16 mouse cellular contexts compared by ENCODE assay signal in the genomic region with DNA sequence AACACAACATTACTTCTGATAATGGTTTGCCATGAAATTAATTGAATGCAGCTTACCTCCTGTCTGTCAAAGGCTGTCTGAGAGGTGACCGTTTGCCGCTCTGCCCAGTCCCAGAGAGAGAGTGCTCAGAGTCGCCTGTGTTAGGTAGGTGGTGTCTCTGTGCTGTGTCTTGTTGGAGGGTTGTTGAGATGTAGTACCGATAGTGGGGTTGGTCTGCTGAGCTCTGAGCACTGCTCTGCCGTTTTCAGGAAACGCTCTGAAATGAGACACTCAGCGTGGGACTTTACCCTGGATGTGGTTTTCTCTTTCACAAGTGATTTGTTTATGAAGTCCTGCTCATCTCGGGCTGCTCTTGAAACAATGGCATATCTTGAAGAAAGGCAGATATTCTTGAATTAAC. TPM values are rescaled to one million over a fixed set of nuclear protein-coding genes. Genes with fewer than 3 reads are reported as not detected.
DNase-seq lines count a peak whose midpoint lies in the region; ATAC-seq and TF ChIP-seq lines count a peak whose summit lies in the region.
"Had no signal": no experiment of that assay in that cellular context is flagged by ENCODE, and none has a peak within 500 bp of the region (broad histone marks: within the 10 kb centered on the region; RNA-seq: fewer than 3 reads in every experiment).

A gene (minus strand): TSS at position 161 of the 400 bp plus-strand sequence.

- no peak within 1 kb of the TSS for H3K4me2 ChIP-seq in liver, embryonic 15.5 days
- H3K4me2 ChIP-seq in liver, embryonic 12.5 days = no peak within 1 kb of the TSS
- no peak within 1 kb of the TSS for H3K4me2 ChIP-seq in intestine, embryonic 16.5 days (ENCODE audit: low read depth, low read length)
- H3K4me2 ChIP-seq: hindbrain, embryonic 12.5 days; limb, embryonic 13.5 days had no signal

- no peak for ATAC-seq in liver, embryonic 15.5 days (ENCODE audit: insufficient read depth)
- ATAC-seq in liver, embryonic 12.5 days = no peak
- peak; percentile 70 for ATAC-seq in megakaryocyte-erythroid progenitor cell, adult 5-6 weeks (replicated peaks; ENCODE audit: low FRiP score, low TSS enrichment, poor library complexity, severe bottlenecking)
- ATAC-seq in intestine, embryonic 16.5 days = no peak

- no peak within 1 kb of the TSS for H3K4me3 ChIP-seq in liver, embryonic 15.5 days (replicated peaks)
- H3K4me3 ChIP-seq in liver, embryonic 12.5 days = no peak within 1 kb of the TSS
- peak within 1 kb of the TSS; percentile 16; the same call in 1 of the 2 replicates for H3K4me3 ChIP-seq in bone marrow macrophage, adult 2 months (ENCODE audit: insufficient read depth, low read length)
- H3K4me3 ChIP-seq in intestine, embryonic 16.5 days (ENCODE audit: low read length) = no peak within 1 kb of the TSS
- H3K4me3 ChIP-seq: heart, embryonic 10.5 days; hindbrain, embryonic 12.5 days; limb, embryonic 13.5 days; myocyte had no signal

- no peaks in the 10 kb centered on the region for H3K27me3 ChIP-seq in liver, embryonic 15.5 days
- H3K27me3 ChIP-seq in liver, embryonic 12.5 days (replicated peaks) = no peaks in the 10 kb centered on the region
- no peaks in the 10 kb centered on the region for H3K27me3 ChIP-seq in intestine, embryonic 16.5 days (replicated peaks; ENCODE audit: control insufficient read depth, insufficient read depth, low read length)
- H3K27me3 ChIP-seq: hindbrain, embryonic 12.5 days; limb, embryonic 13.5 days had no signal

- TF ChIP-seq CTCF in bone marrow macrophage, adult 2 months (IDR thresholded peaks at IDR 0.05; ENCODE audit: low read depth, low read length) = no peak

- no peak within 1 kb of the TSS for H3K9ac ChIP-seq in liver, embryonic 15.5 days
- H3K9ac ChIP-seq in liver, embryonic 12.5 days = no peak within 1 kb of the TSS
- H3K9ac ChIP-seq in intestine, embryonic 16.5 days (ENCODE audit: low read depth, low read length) = no peak within 1 kb of the TSS
- H3K9ac ChIP-seq: hindbrain, embryonic 12.5 days; limb, embryonic 13.5 days had no signal

- peaks cover 2% of the 10 kb centered on the region; the same call in 1 of the 2 replicates for H3K4me1 ChIP-seq in liver, embryonic 15.5 days (replicated peaks)
- H3K4me1 ChIP-seq in liver, embryonic 12.5 days = 0 out of 2 replicates have a peak, but pooled peaks cover 7% of the 10 kb centered on the region
- H3K4me1 ChIP-seq in bone marrow macrophage, adult 2 months (ENCODE audit: control insufficient read depth, insufficient read depth, low read length) = peaks cover 19% of the 10 kb centered on the region
- H3K4me1 ChIP-seq in intestine, embryonic 16.5 days (ENCODE audit: control insufficient read depth, insufficient read depth, low read length) = peaks cover 5% of the 10 kb centered on the region
- H3K4me1 ChIP-seq: hindbrain, embryonic 12.5 days had no signal

- H3K27ac ChIP-seq in liver, embryonic 15.5 days (replicated peaks) = 0 out of 2 replicates have a peak within 1 kb of the TSS, but pooled peaks have one; percentile 0
- no peak within 1 kb of the TSS for H3K27ac ChIP-seq in liver, embryonic 12.5 days
- peak within 1 kb of the TSS; percentile 37 for H3K27ac ChIP-seq in bone marrow macrophage, adult 2 months (ENCODE audit: insufficient read depth, low read depth, low read length)
- no peak within 1 kb of the TSS for H3K27ac ChIP-seq in intestine, embryonic 16.5 days (ENCODE audit: low read length)
- H3K27ac ChIP-seq: heart, embryonic 10.5 days; hindbrain, embryonic 12.5 days; limb, embryonic 13.5 days; stomach, postnatal 0 days had no signal

- H3K36me3 ChIP-seq in liver, embryonic 15.5 days (replicated peaks) = peaks cover 13% of the 10 kb centered on the region; the same call in 1 of the 2 replicates
- peaks cover 30% of the 10 kb centered on the region for H3K36me3 ChIP-seq in liver, embryonic 12.5 days
- H3K36me3 ChIP-seq in intestine, embryonic 16.5 days (ENCODE audit: control insufficient read depth, insufficient read depth, low read length) = peaks cover 5% of the 10 kb centered on the region; the same call in 1 of the 2 replicates

- DNase-seq in thymus, postnatal 10 days (ENCODE audit: low spot score in 2 of 2) = peak; percentile 37 to 47
- no peak for DNase-seq in cerebellum, postnatal 10 days
- DNase-seq in neural tube, embryonic 10.5 days (ENCODE audit: extremely low spot score, low spot score) = no peak
- DNase-seq: adrenal gland, adult 8-10 months; cerebellum, adult 11-12 months had no signal

- H3K9me3 ChIP-seq in liver, embryonic 15.5 days (replicated peaks) = no peaks in the 10 kb centered on the region
- H3K9me3 ChIP-seq in liver, embryonic 12.5 days (replicated peaks) = no peaks in the 10 kb centered on the region
- no peaks in the 10 kb centered on the region for H3K9me3 ChIP-seq in intestine, embryonic 16.5 days (ENCODE audit: control insufficient read depth, low read length)
- H3K9me3 ChIP-seq: heart, embryonic 10.5 days; hindbrain, embryonic 12.5 days; limb, embryonic 13.5 days had no signal

- no peak for TF ChIP-seq POLR2A in bone marrow macrophage, adult 2 months (IDR thresholded peaks at IDR 0.05; ENCODE audit: borderline replicate concordance, low read depth, low read length)

- WGBS in liver, embryonic 15.5 days (ENCODE audit: insufficient replicate concordance) = 32% methylated on average over 8 of the region's 8 CpGs
- 61% methylated on average over 8 of the region's 8 CpGs for WGBS in liver, embryonic 12.5 days (ENCODE audit: insufficient replicate concordance)
- WGBS in intestine, embryonic 16.5 days = 60% methylated on average over 8 of the region's 8 CpGs

RNA-seq across cellular contexts. Expression of the gene that starts here (rescaled TPM):
- 0.13 TPM in 1 of 2 replicates, not detected in the other for polyA plus RNA-seq in liver, embryonic 15.5 days (2015; fragmentation: Nextera tagmentation; extraction: Ambion mirVana)
- 0.08 TPM in 1 of 2 replicates, not detected in the other for polyA plus RNA-seq in liver, embryonic 12.5 days (2016; fragmentation: Nextera tagmentation; extraction: Ambion mirVana)
- 6.5 and 6.8 TPM in 2 replicates for polyA plus RNA-seq in bone marrow macrophage, adult 2 months (2012; ENCODE audit: insufficient read depth, insufficient read length, missing spikeins)
- 0.96 and 1.0 TPM in 2 replicates for total RNA-seq in megakaryocyte-erythroid progenitor cell, adult 5-6 weeks (2014; fragmentation: Nextera tagmentation)
- total RNA-seq in megakaryocyte-erythroid progenitor cell, adult 5-6 weeks (2017) = 0.70 and 1.6 TPM in 2 replicates
- 0.34 and 0.38 TPM in 2 replicates for polyA plus RNA-seq in intestine, embryonic 16.5 days (2015; fragmentation: Nextera tagmentation; extraction: Ambion mirVana)
- total RNA-seq: layer of hippocampus, postnatal 25 days had no signal
- polyA plus RNA-seq: hindbrain, embryonic 12.5 days; myocyte had no signal

Comparison
In these comparisons a context has a peak if more than half of its experiments do, and no peak if none do; other contexts are left out.
1. H3K27ac ChIP-seq: peak in liver, embryonic 15.5 days (single experiment) and bone marrow macrophage, adult 2 months (single experiment); none in liver, embryonic 12.5 days (single experiment) and intestine, embryonic 16.5 days (single experiment).
2. DNase-seq: peak in thymus, postnatal 10 days (2 of 2); none in cerebellum, postnatal 10 days (0 of 2) and neural tube, embryonic 10.5 days (single experiment).